Mouse (Mus musculus): ENCODE measurements at regions not wholly inside any gene's neighbourhood (a gene's known extent, or its start where the extent isn't known, plus 50 kb on each side); places are given as distances from the start of the nearest gene placed in this dataset.

GRCm38 (mm10) chr1:73177076-73177475 lies 161.4 kb upstream of the Tnp1 start:
- intact Hi-C loops (cut with DNase I) = no loop called here
- no peak for DNase-seq

- intact Hi-C loops (cut with DNase I) = no loop called here
- DNase-seq = no peak
Observed at GRCm38 (mm10) chr1:73170668-73171008, 154.9 kb upstream of the Tnp1 start.

- intact Hi-C loops (cut with DNase I) = no loop called here
- no peak for DNase-seq
Observed at GRCm38 (mm10) chr1:73169929-73170667, 154.4 kb upstream of the Tnp1 start.

GRCm38 (mm10) chr1:73169077-73169869 lies 153.6 kb upstream of the Tnp1 start:
- intact Hi-C loops (cut with DNase I) = no loop called here
- no peak for DNase-seq

- intact Hi-C loops (cut with DNase I) = no loop called here
Observed at GRCm38 (mm10) chr1:73160199-73160598, 144.5 kb upstream of the Tnp1 start.

GRCm38 (mm10) chr1:73159405-73159976 lies 143.8 kb upstream of the Tnp1 start:
- DNase-seq = no peak
- intact Hi-C loops (cut with DNase I) = no loop called here

More at GRCm38 (mm10) chr1:73160199-73160598, 144.5 kb upstream of the Tnp1 start:
- DNase-seq = no peak

GRCm38 (mm10) chr1:73153438-73154097 lies 137.9 kb upstream of the Tnp1 start:
- intact Hi-C loops (cut with DNase I) = no loop called here
- peak; percentile 37 to 47 for DNase-seq

GRCm38 (mm10) chr1:73149926-73150325 lies 134.2 kb upstream of the Tnp1 start:
- intact Hi-C loops (cut with DNase I) = no loop called here
- no peak for DNase-seq

- no peak for DNase-seq
- intact Hi-C loops (cut with DNase I) = no loop called here
Observed at GRCm38 (mm10) chr1:73142845-73143244, 127.1 kb upstream of the Tnp1 start.

GRCm38 (mm10) chr1:73140557-73141345 lies 125.0 kb upstream of the Tnp1 start:
- no peak for DNase-seq
- intact Hi-C loops (cut with DNase I) = no loop called here

GRCm38 (mm10) chr1:73130215-73130861 lies 114.6 kb upstream of the Tnp1 start:
- DNase-seq = no peak
- intact Hi-C loops (cut with DNase I) = no loop called here

- intact Hi-C loops (cut with DNase I) = no loop called here
- no peak for DNase-seq
Observed at GRCm38 (mm10) chr1:73123012-73123411, 107.3 kb upstream of the Tnp1 start.

GRCm38 (mm10) chr1:73118661-73119060 lies 103.0 kb upstream of the Tnp1 start:
- no peak for DNase-seq
- intact Hi-C loops (cut with DNase I) = loop anchor here (10.0 kb wide), 1 partner anchor 246 kb away; no protein-coding TSS in a partner anchor

- intact Hi-C loops (cut with DNase I) = loop anchor here (10.0 kb wide), 1 partner anchor 248 kb away; no protein-coding TSS in a partner anchor
- no peak for DNase-seq
Observed at GRCm38 (mm10) chr1:73116526-73116925, 100.8 kb upstream of the Tnp1 start.

- intact Hi-C loops (cut with DNase I) = loop anchor here (10.0 kb wide), 1 partner anchor 249 kb away; no protein-coding TSS in a partner anchor
- no peak for DNase-seq
Observed at GRCm38 (mm10) chr1:73115854-73116253, 100.1 kb upstream of the Tnp1 start.

GRCm38 (mm10) chr1:73113137-73113536 lies 97.4 kb upstream of the Tnp1 start:
- intact Hi-C loops (cut with DNase I) = loop anchor here (10.0 kb wide), 1 partner anchor 252 kb away; no protein-coding TSS in a partner anchor
- peak in 1 of 2 experiments; percentile 24 for DNase-seq

GRCm38 (mm10) chr1:73112711-73113110 lies 97.0 kb upstream of the Tnp1 start:
- intact Hi-C loops (cut with DNase I) = loop anchor here (10.0 kb wide), 1 partner anchor 252 kb away; no protein-coding TSS in a partner anchor
- DNase-seq = peak in 1 of 2 experiments; percentile 13

- intact Hi-C loops (cut with DNase I) = loop anchor here (10.0 kb wide), 1 partner anchor 253 kb away; no protein-coding TSS in a partner anchor
- DNase-seq = peak; percentile 12 to 22
Observed at GRCm38 (mm10) chr1:73111911-73112310, 96.2 kb upstream of the Tnp1 start.

GRCm38 (mm10) chr1:73105856-73106463 lies 90.3 kb upstream of the Tnp1 start:
- intact Hi-C loops (cut with DNase I) = loop anchor here (2.0 to 5.0 kb wide), 2 partner anchors 163 to 229 kb away; no protein-coding TSS in a partner anchor
- peak; percentile 44 to 58 for DNase-seq
